Mouse (Mus musculus) heart, embryonic 16.5 days (tissue): ENCODE measurements around the gene Rln1. TPM values are rescaled to one million over a fixed set of nuclear protein-coding genes. Genes with fewer than 3 reads are reported as not detected.

Source experiments
- ATAC-seq: fragments of 200-750 bp; cut with Nextera tagmentation; replicated peaks from 2 replicates; pipeline ENCODE4 v1.8.0; 2017; ENCODE audit warnings: moderate number of reproducible peaks; ENCODE audit not compliant: insufficient read depth, low FRiP score; ENCODE audit errors: extremely low read depth
- H3K27ac ChIP-seq: fragments of 300-500 bp; sonication (generic); 2 replicates; pipeline ENCODE4 v1.5.1; 2014; ENCODE audit warnings: mild to moderate bottlenecking, low read length, control low read depth, moderate library complexity
- H3K27me3 ChIP-seq: fragments of 300-500 bp; sonication (generic); 2 replicates; pipeline ENCODE4 v1.6.1; 2014; ENCODE audit warnings: low read length, mixed read lengths; ENCODE audit not compliant: control insufficient read depth, insufficient read depth
- H3K36me3 ChIP-seq: fragments of 300-500 bp; sonication (generic); 2 replicates; pipeline ENCODE4 v1.6.1; 2014; ENCODE audit not compliant: control insufficient read depth, insufficient read depth
- H3K4me1 ChIP-seq: fragments of 300-500 bp; sonication (generic); 2 replicates; pipeline ENCODE4 v1.6.1; 2014; ENCODE audit warnings: low read length, mixed read lengths; ENCODE audit not compliant: control insufficient read depth, insufficient read depth
- H3K4me2 ChIP-seq: fragments of 300-500 bp; sonication (generic); 2 replicates; pipeline ENCODE4 v1.6.1; 2014; ENCODE audit warnings: low read depth, mild to moderate bottlenecking, control low read depth, low read length
- H3K4me3 ChIP-seq: fragments of 300-500 bp; sonication (generic); 2 replicates; pipeline ENCODE4 v1.5.1; 2014; ENCODE audit warnings: mild to moderate bottlenecking, control low read depth, low read length
- H3K9ac ChIP-seq: fragments of 300-500 bp; sonication (generic); 2 replicates; pipeline ENCODE4 v1.6.1; 2014; ENCODE audit warnings: low read length, control low read depth
- H3K9me3 ChIP-seq: fragments of 300-500 bp; sonication (generic); replicated peaks from 2 replicates; pipeline ENCODE4 v1.6.1; 2016; ENCODE audit warnings: low read length; ENCODE audit not compliant: control insufficient read depth
- whole genome bisulfite sequencing: fragments of 180-500 bp; shearing (Covaris S2); extraction: QIAGEN DNeasy Blood & Tissue Kit; methylation state at CpG from one replicate; pipeline ENCODE4 v1.1.7; 2014; 5-methylcytosine and 5-hydroxymethylcytosine counted together
- polyA plus RNA-seq: library from polyadenylated mRNA; unstranded; fragments of >200 nt; fragmentation: Nextera tagmentation; extraction: Ambion mirVana; gene quantifications from 2 replicates; pipeline ENCODE4 v1.2.1, GENCODE M21; 2015

The Rln1 gene
- polyA plus RNA-seq, 1 experiment from 2014 or later, result not detected

GRCm38 (mm10) chr19:29323416-29324049 is 10.9 kb downstream of the Rln1 start:
- no peak overlapping the region for H3K9ac ChIP-seq
- no peak overlapping the region for H3K27ac ChIP-seq
- H3K36me3 ChIP-seq, result no peaks in the 10 kb centered on the region
- H3K4me2 ChIP-seq, result no peak overlapping the region
- WGBS, result 76% methylated on average over 8 of the region's 8 CpGs
- H3K27me3 ChIP-seq, result no peaks in the 10 kb centered on the region
- peaks cover 4% of the 10 kb centered on the region; the same call in 1 of the 2 replicates for H3K4me1 ChIP-seq
- no peak overlapping the region for H3K4me3 ChIP-seq
- ATAC-seq, result no peak
- no peaks in the 10 kb centered on the region for H3K9me3 ChIP-seq

- no peak for ATAC-seq
Measured at GRCm38 (mm10) chr19:29312661-29313060, 21.8 kb downstream of the Rln1 start.

GRCm38 (mm10) chr19:29311791-29312190 is 22.7 kb downstream of the Rln1 start:
- Histone ChIP-seq H3K27me3 (no peaks in the 10 kb centered on the region), H3K36me3 (peaks cover 17% of the 10 kb centered on the region)
- 85% methylated on average over 8 of the region's 8 CpGs for WGBS

More at GRCm38 (mm10) chr19:29312661-29313060, 21.8 kb downstream of the Rln1 start:
- H3K9ac ChIP-seq, result no peak overlapping the region
- WGBS, result 75% methylated on average over 7 of the region's 7 CpGs
- no peak overlapping the region for H3K4me2 ChIP-seq
- H3K4me1 ChIP-seq, result no peaks in the 10 kb centered on the region
- H3K27me3 ChIP-seq, result no peaks in the 10 kb centered on the region
- peaks cover 12% of the 10 kb centered on the region for H3K9me3 ChIP-seq
- H3K4me3 ChIP-seq, result no peak overlapping the region
- peaks cover 19% of the 10 kb centered on the region for H3K36me3 ChIP-seq
- H3K27ac ChIP-seq, result no peak overlapping the region

GRCm38 (mm10) chr19:29308832-29309231 is 25.6 kb downstream of the Rln1 start:
- Histone ChIP-seq H3K4me1 (no peaks in the 10 kb centered on the region), H3K36me3 (peaks cover 10% of the 10 kb centered on the region), H3K4me2 (no peak overlapping the region), H3K4me3 (no peak overlapping the region), H3K9me3 (no peaks in the 10 kb centered on the region), H3K9ac (no peak overlapping the region), H3K27me3 (no peaks in the 10 kb centered on the region), H3K27ac (no peak overlapping the region)
- no peak for ATAC-seq

More at GRCm38 (mm10) chr19:29311791-29312190, 22.7 kb downstream of the Rln1 start:
- peaks cover 8% of the 10 kb centered on the region for H3K9me3 ChIP-seq
- no peak for ATAC-seq
- H3K27ac ChIP-seq, result no peak overlapping the region
- H3K4me3 ChIP-seq, result no peak overlapping the region
- H3K4me1 ChIP-seq, result no peaks in the 10 kb centered on the region
- H3K9ac ChIP-seq, result no peak overlapping the region
- no peak overlapping the region for H3K4me2 ChIP-seq

GRCm38 (mm10) chr19:29302119-29302518 is 32.4 kb downstream of the Rln1 start:
- Histone ChIP-seq H3K9ac (no peak overlapping the region), H3K27ac (no peak overlapping the region), H3K4me2 (no peak overlapping the region), H3K27me3 (no peaks in the 10 kb centered on the region), H3K9me3 (no peaks in the 10 kb centered on the region), H3K4me3 (no peak overlapping the region), H3K36me3 (peaks cover 28% of the 10 kb centered on the region), H3K4me1 (no peaks in the 10 kb centered on the region)
- 89% methylated on average over 2 of the region's 2 CpGs for WGBS
- no peak for ATAC-seq

- H3K27ac ChIP-seq, result no peak overlapping the region
- whole genome bisulfite sequencing, result 84% methylated on average over 13 of the region's 13 CpGs
- peaks cover 26% of the 10 kb centered on the region for H3K36me3 ChIP-seq
- H3K4me2 ChIP-seq, result no peak overlapping the region
- H3K4me1 ChIP-seq, result no peaks in the 10 kb centered on the region
- no peak overlapping the region for H3K9ac ChIP-seq
- H3K9me3 ChIP-seq, result no peaks in the 10 kb centered on the region
- no peak overlapping the region for H3K4me3 ChIP-seq
- no peak for ATAC-seq
- H3K27me3 ChIP-seq, result no peaks in the 10 kb centered on the region
Measured at GRCm38 (mm10) chr19:29300919-29301318, 33.6 kb downstream of the Rln1 start.

- no peak for ATAC-seq
- no peaks in the 10 kb centered on the region for H3K9me3 ChIP-seq
- H3K4me1 ChIP-seq, result peaks cover 1% of the 10 kb centered on the region
- no peak overlapping the region for H3K27ac ChIP-seq
- no peak overlapping the region for H3K9ac ChIP-seq
- peaks cover 25% of the 10 kb centered on the region for H3K36me3 ChIP-seq
- 94% methylated on average over 1 of the region's 1 CpGs for WGBS
- H3K27me3 ChIP-seq, result no peaks in the 10 kb centered on the region
- no peak overlapping the region for H3K4me2 ChIP-seq
- H3K4me3 ChIP-seq, result no peak overlapping the region
Measured at GRCm38 (mm10) chr19:29297366-29297765, 37.1 kb downstream of the Rln1 start.

GRCm38 (mm10) chr19:29296166-29296565 is 38.3 kb downstream of the Rln1 start:
- no peak for ATAC-seq
- H3K9ac ChIP-seq, result no peak overlapping the region
- H3K27me3 ChIP-seq, result no peaks in the 10 kb centered on the region
- H3K36me3 ChIP-seq, result peaks cover 31% of the 10 kb centered on the region
- no peaks in the 10 kb centered on the region for H3K9me3 ChIP-seq
- H3K4me2 ChIP-seq, result no peak overlapping the region
- H3K27ac ChIP-seq, result no peak overlapping the region
- H3K4me3 ChIP-seq, result no peak overlapping the region
- H3K4me1 ChIP-seq, result peaks cover 4% of the 10 kb centered on the region

GRCm38 (mm10) chr19:29294756-29295155 is 39.7 kb downstream of the Rln1 start:
- Histone ChIP-seq H3K27me3 (no peaks in the 10 kb centered on the region), H3K4me1 (peaks cover 4% of the 10 kb centered on the region), H3K9ac (no peak overlapping the region), H3K36me3 (peaks cover 20% of the 10 kb centered on the region), H3K4me2 (no peak overlapping the region), H3K9me3 (no peaks in the 10 kb centered on the region), H3K27ac (no peak overlapping the region), H3K4me3 (no peak overlapping the region)
- no peak for ATAC-seq
- WGBS, result 67% methylated on average over 2 of the region's 2 CpGs
